ENCODE assay signal across 13 mouse cellular contexts in genomic region chr3:103385383-103386291, GRCm38 (mm10).
A peak's percentile ranks its signal among the peaks of the same experiment; 100 is the strongest.
DNase-seq lines count a peak whose midpoint lies in the region; ATAC-seq and TF ChIP-seq lines count a peak whose summit lies in the region.
"Had no signal": no experiment of that assay in that cellular context is flagged by ENCODE, and none has a peak within 500 bp of the region (broad histone marks: within the 10 kb centered on the region; RNA-seq: fewer than 3 reads in every experiment).

No protein-coding gene starts in this region.

- peak overlapping the region; percentile 14; the same call in 1 of the 2 replicates for H3K4me3 ChIP-seq in spleen, adult 2 months (ENCODE audit: extremely low read depth, insufficient read depth, insufficient read length)
- H3K4me3 ChIP-seq in midbrain, embryonic 16.5 days (ENCODE audit: low read depth, low read length) = no peak overlapping the region
- H3K4me3 ChIP-seq: forebrain, embryonic 12.5 days; heart, embryonic 15.5 days; midbrain, embryonic 13.5 days had no signal

- peak; percentile 48; the same call in 1 of the 2 replicates for TF ChIP-seq POLR2A in spleen, adult 2 months (IDR thresholded peaks at IDR 0.05; ENCODE audit: low read depth, low read length)

- no peaks in the 10 kb centered on the region for H3K27me3 ChIP-seq in spleen, adult 2 months (ENCODE audit: control insufficient read depth, insufficient read depth, low read length)
- H3K27me3 ChIP-seq in midbrain, embryonic 16.5 days (ENCODE audit: control insufficient read depth, insufficient read depth, low read depth, low read length) = no peaks in the 10 kb centered on the region
- H3K27me3 ChIP-seq: forebrain, embryonic 12.5 days; heart, embryonic 15.5 days; midbrain, embryonic 13.5 days had no signal

- H3K27ac ChIP-seq in spleen, adult 2 months (ENCODE audit: insufficient read depth, low read length) = peak overlapping the region; percentile 88
- no peak overlapping the region for H3K27ac ChIP-seq in midbrain, embryonic 16.5 days (ENCODE audit: low read length)
- H3K27ac ChIP-seq: forebrain, embryonic 12.5 days; heart, embryonic 15.5 days; midbrain, embryonic 13.5 days had no signal

- no peak for TF ChIP-seq CTCF in spleen, adult 2 months (IDR thresholded peaks at IDR 0.05; ENCODE audit: extremely low read depth, insufficient read depth, insufficient read length, insufficient replicate concordance)

- no peak overlapping the region for H3K9ac ChIP-seq in midbrain, embryonic 16.5 days (ENCODE audit: low read depth, low read length)
- H3K9ac ChIP-seq: forebrain, embryonic 12.5 days; heart, embryonic 15.5 days; midbrain, embryonic 13.5 days had no signal

- H3K4me2 ChIP-seq in midbrain, embryonic 16.5 days (ENCODE audit: low read length) = no peak overlapping the region
- H3K4me2 ChIP-seq: forebrain, embryonic 12.5 days; heart, embryonic 15.5 days; midbrain, embryonic 13.5 days had no signal

- no peaks in the 10 kb centered on the region for H3K9me3 ChIP-seq in midbrain, embryonic 16.5 days (replicated peaks; ENCODE audit: control insufficient read depth, low read length, poor library complexity, severe bottlenecking)
- H3K9me3 ChIP-seq: forebrain, embryonic 12.5 days; heart, embryonic 15.5 days; midbrain, embryonic 13.5 days had no signal

- 41% methylated on average over 5 of the region's 5 CpGs for WGBS in spleen, adult 2 months
- WGBS in midbrain, embryonic 16.5 days = 92% methylated on average over 5 of the region's 5 CpGs

- peak; percentile 36 to 49 for DNase-seq in spleen, adult 2 months (ENCODE audit: low read depth in 1 of 2, low spot score in 2 of 2)
- DNase-seq in spleen, adult 12 weeks (ENCODE audit: low spot score) = no peak
- DNase-seq in induced T-regulatory cell, adult 2 months (ENCODE audit: low read depth) = peak; percentile 82
- peak; percentile 84 for DNase-seq in naive thymus-derived CD4-positive, alpha-beta T cell, adult 2 months (ENCODE audit: low read depth)
- DNase-seq in thymus, postnatal 4 days = peak; percentile 76
- no peak for DNase-seq in layer of hippocampus, adult 9-11 months
- DNase-seq: kidney, adult 18-20 months; right cerebral cortex, postnatal 25 days had no signal

- no peaks in the 10 kb centered on the region for H3K36me3 ChIP-seq in spleen, adult 2 months (ENCODE audit: control insufficient read depth, insufficient read depth, low read length)
- H3K36me3 ChIP-seq in midbrain, embryonic 16.5 days (ENCODE audit: control insufficient read depth, insufficient read depth, low read length) = no peaks in the 10 kb centered on the region
- H3K36me3 ChIP-seq: forebrain, embryonic 12.5 days; heart, embryonic 15.5 days; midbrain, embryonic 13.5 days had no signal

- no peak for ATAC-seq in midbrain, embryonic 16.5 days
- no peak for ATAC-seq in erythroid progenitor cell, adult 5-6 weeks (replicated peaks; ENCODE audit: low FRiP score, poor library complexity, severe bottlenecking)
- ATAC-seq: midbrain, embryonic 13.5 days had no signal

- H3K4me1 ChIP-seq in spleen, adult 2 months (ENCODE audit: control insufficient read depth, insufficient read depth, insufficient read length) = no peaks in the 10 kb centered on the region; the same call in 1 of the 2 replicates
- H3K4me1 ChIP-seq in midbrain, embryonic 16.5 days (ENCODE audit: control insufficient read depth, insufficient read depth, low read length) = 0 out of 2 replicates have a peak, but pooled peaks cover 2% of the 10 kb centered on the region
- H3K4me1 ChIP-seq: forebrain, embryonic 12.5 days; midbrain, embryonic 13.5 days had no signal

Comparison
In these comparisons a context has a peak if more than half of its experiments do, and no peak if none do; other contexts are left out.
1. DNase-seq: peak in spleen, adult 2 months (2 of 2), induced T-regulatory cell, adult 2 months (single experiment), naive thymus-derived CD4-positive, alpha-beta T cell, adult 2 months (single experiment) and thymus, postnatal 4 days (single experiment); none in spleen, adult 12 weeks (single experiment) and layer of hippocampus, adult 9-11 months (single experiment).